Mouse (Mus musculus) hindbrain, postnatal 0 days (tissue): Measurements from ENCODE around the gene Gm43518. TPM values are rescaled to one million over a fixed set of nuclear protein-coding genes. Genes with fewer than 3 reads are reported as not detected.

Experiments used
- ATAC-seq: fragments of 200-750 bp; cut with Nextera tagmentation; 2 replicates; pipeline ENCODE4 v1.8.0; 2017; ENCODE audit warnings: mild to moderate bottlenecking, moderate TSS enrichment, moderate library complexity
- DNase-seq: peaks from one replicate; pipeline ENCODE4 v3.0.0-alpha.2; 2015; ENCODE audit warnings: low spot score
- H3K27ac ChIP-seq: fragments of 300-500 bp; sonication (generic); 2 replicates; pipeline ENCODE4 v1.5.1; 2014; ENCODE audit warnings: mild to moderate bottlenecking
- H3K27me3 ChIP-seq: fragments of 300-500 bp; sonication (generic); 2 replicates; pipeline ENCODE4 v1.6.1; 2014; ENCODE audit warnings: low read length, mixed read lengths; ENCODE audit not compliant: insufficient read depth
- H3K36me3 ChIP-seq: fragments of 300-500 bp; sonication (generic); 2 replicates; pipeline ENCODE4 v1.6.1; 2014; ENCODE audit warnings: low read length, mixed read lengths; ENCODE audit not compliant: insufficient read depth
- H3K4me1 ChIP-seq: fragments of 300-500 bp; sonication (generic); 2 replicates; pipeline ENCODE4 v1.6.1; 2014; ENCODE audit warnings: antibody characterized with exemption, low read length, mixed read lengths; ENCODE audit not compliant: insufficient read depth
- H3K4me2 ChIP-seq: fragments of 300-500 bp; sonication (generic); 2 replicates; pipeline ENCODE4 v1.6.1; 2014; ENCODE audit warnings: low read depth, mild to moderate bottlenecking, low read length, moderate library complexity, mixed read lengths
- H3K4me3 ChIP-seq: fragments of 300-500 bp; sonication (generic); 2 replicates; pipeline ENCODE4 v1.5.1; 2014; ENCODE audit warnings: low read length
- H3K9ac ChIP-seq: fragments of 300-500 bp; sonication (generic); replicated peaks from 2 replicates; pipeline ENCODE4 v1.6.1; 2014; ENCODE audit warnings: mild to moderate bottlenecking, low read length, moderate library complexity, mixed read lengths
- H3K9me3 ChIP-seq: fragments of 300-500 bp; sonication (generic); 2 replicates; pipeline ENCODE4 v1.6.1; 2016; ENCODE audit warnings: low read length, mixed read lengths
- CTCF ChIP-seq: IDR thresholded peaks from 2 replicates; pipeline ENCODE4 v1.5.1; 2016; ENCODE audit warnings: antibody characterized with exemption, control low read depth, low read depth
- WGBS: fragments of 180-500 bp; shearing (Covaris S2); extraction: QIAGEN DNeasy Blood & Tissue Kit; methylation state at CpG from one replicate; pipeline ENCODE4 v1.1.7; 2014; 5-methylcytosine and 5-hydroxymethylcytosine counted together
- polyA plus RNA-seq: library from polyadenylated mRNA; unstranded; fragments of >200 nt; fragmentation: Nextera tagmentation; extraction: Ambion mirVana; gene quantifications from 2 replicates; pipeline ENCODE4 v1.2.1, GENCODE M21; 2015
- total RNA-seq: library from RNA; depleted of rRNA; stranded (reverse); fragments of >200 nt; gene quantifications from 2 replicates; pipeline ENCODE4 v1.2.3, GENCODE M21; 2014

Gene Gm43518
- total and polyA plus RNA-seq, 2 experiments from 2014 or later: 0.37 to 2.2 TPM

DNA sequence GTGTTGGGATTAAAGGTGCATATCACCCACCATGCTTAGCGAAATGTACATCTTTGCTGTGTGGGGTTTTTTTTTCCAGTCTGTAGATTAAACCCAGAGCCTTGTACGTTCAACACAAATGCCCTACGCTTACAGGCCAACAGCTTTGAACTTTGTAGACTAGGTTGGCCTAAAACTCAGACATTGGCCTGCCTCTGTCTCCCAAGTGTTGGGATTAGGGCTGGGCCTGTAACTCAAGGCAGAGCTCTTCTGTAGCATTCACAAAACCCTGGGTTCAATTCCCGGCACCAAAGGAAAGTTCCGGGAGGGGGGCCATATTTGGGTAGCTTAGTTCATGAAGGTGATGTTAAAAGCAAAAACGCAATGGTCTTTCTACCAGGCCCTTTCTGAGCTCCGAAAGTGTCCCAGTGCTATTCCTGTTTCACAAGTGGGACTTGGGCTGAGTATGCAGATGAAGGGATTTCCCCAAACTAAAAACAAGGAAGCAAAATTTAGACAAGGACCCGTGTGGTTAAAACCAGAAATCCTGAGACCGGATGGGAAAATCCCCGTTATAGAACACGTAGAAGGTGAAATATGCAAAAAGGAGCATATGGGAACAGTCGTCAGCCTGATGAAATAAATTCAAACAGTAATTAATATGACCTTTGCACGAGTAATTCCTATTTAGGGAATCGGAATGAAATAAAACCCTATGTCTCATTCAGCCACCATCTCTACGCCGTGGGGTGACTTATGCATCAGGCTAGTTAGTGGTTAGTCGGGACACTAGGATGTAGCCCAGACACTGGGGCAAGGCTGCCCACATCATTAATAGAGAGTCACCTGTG is 20.9 kb upstream of the Gm43518 start:
- TF ChIP-seq CTCF: no peak
- WGBS: 67% methylated on average over 17 of the region's 17 CpGs
- H3K9ac ChIP-seq: 0 out of 2 replicates have a peak overlapping the region, but pooled peaks have one; percentile 85
- ATAC-seq (no peak), DNase-seq (no peak)
- H3K27me3 ChIP-seq: no peaks in the 10 kb centered on the region
- H3K4me1 ChIP-seq: peaks cover 3% of the 10 kb centered on the region; the same call in 1 of the 2 replicates
- H3K36me3 ChIP-seq: peaks cover 13% of the 10 kb centered on the region
- H3K4me2 ChIP-seq: peak overlapping the region; percentile 48
- peak overlapping the region; percentile 63 for H3K4me3 ChIP-seq
- no peak overlapping the region for H3K27ac ChIP-seq
- no peaks in the 10 kb centered on the region for H3K9me3 ChIP-seq

GRCm38 (mm10) chr5:123906976-123907630 is 20.1 kb upstream of the Gm43518 start, which contains the start of gene Denr:
Denr (plus strand) TSS chr5:123907175.
- WGBS: under 1% methylated on average over 57 of the region's 61 CpGs
- Histone ChIP-seq H3K4me1 (peaks cover 3% of the 10 kb centered on the region; the same call in 1 of the 2 replicates), H3K36me3 (peaks cover 13% of the 10 kb centered on the region), H3K4me3 (peak within 1 kb of the TSS; percentile 63), H3K4me2 (peak within 1 kb of the TSS; percentile 98), H3K9me3 (no peaks in the 10 kb centered on the region), H3K27ac (peak within 1 kb of the TSS; percentile 85), H3K9ac (peak within 1 kb of the TSS; percentile 85), H3K27me3 (no peaks in the 10 kb centered on the region)
- DNase-seq (peak; percentile 100), ATAC-seq (peak; percentile 97)
- peak; percentile 99 for TF ChIP-seq CTCF

DNA sequence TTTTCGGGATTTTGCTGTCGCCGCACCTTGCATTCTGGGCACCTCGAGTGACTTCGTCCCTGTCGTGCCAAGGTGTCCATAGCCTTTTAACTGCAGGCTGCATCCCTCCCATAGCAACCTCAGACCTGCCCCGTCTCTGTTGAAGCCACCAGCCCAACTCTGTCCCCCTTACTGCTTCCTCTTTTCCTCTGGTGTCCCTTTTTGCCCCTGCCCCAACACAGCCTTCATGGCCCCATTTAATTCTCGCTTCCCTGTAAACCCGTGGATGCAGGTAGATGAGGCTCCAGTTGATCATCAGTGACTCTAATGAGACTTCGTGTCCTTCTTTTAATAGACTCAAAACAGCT is 19.6 kb upstream of the Gm43518 start:
- Histone ChIP-seq H3K27me3 (no peaks in the 10 kb centered on the region), H3K4me2 (peak overlapping the region; percentile 98), H3K9ac (peak overlapping the region; percentile 85), H3K9me3 (no peaks in the 10 kb centered on the region), H3K4me1 (peaks cover 3% of the 10 kb centered on the region; the same call in 1 of the 2 replicates), H3K4me3 (peak overlapping the region; percentile 63), H3K36me3 (peaks cover 13% of the 10 kb centered on the region), H3K27ac (peak overlapping the region; percentile 85)
- ATAC-seq (no peak), DNase-seq (no peak)
- no peak for TF ChIP-seq CTCF
- WGBS: 4% methylated on average over 10 of the region's 10 CpGs

DNA sequence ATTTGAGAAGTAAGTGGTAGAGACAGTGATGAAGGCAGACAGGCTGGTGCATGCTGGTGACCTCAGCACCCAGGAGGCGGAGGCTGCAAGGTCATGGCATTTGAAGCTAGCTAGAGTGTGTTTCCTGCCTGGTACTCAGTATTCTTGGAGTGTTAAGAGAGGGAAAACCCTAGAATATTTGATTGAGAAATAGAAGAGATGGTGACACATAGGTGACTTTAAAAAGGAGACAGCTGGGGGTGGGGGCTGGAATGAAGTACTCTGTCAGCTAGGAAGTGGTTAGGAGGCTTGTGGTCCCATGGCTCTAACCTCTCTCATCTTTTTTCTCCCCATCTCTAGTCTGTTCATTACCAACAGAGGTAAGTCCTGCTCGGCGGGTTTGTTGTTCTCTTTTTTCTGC is 12.4 kb upstream of the Gm43518 start:
- 93% methylated on average over 3 of the region's 3 CpGs for WGBS
- no peaks in the 10 kb centered on the region for H3K4me1 ChIP-seq
- ATAC-seq (no peak), DNase-seq (no peak)
- no peak overlapping the region for H3K27ac ChIP-seq
- H3K4me2 ChIP-seq: no peak overlapping the region
- H3K4me3 ChIP-seq: no peak overlapping the region
- no peaks in the 10 kb centered on the region for H3K27me3 ChIP-seq
- no peak for TF ChIP-seq CTCF
- H3K36me3 ChIP-seq: peaks cover 36% of the 10 kb centered on the region
- H3K9me3 ChIP-seq: no peaks in the 10 kb centered on the region
- no peak overlapping the region for H3K9ac ChIP-seq

DNA sequence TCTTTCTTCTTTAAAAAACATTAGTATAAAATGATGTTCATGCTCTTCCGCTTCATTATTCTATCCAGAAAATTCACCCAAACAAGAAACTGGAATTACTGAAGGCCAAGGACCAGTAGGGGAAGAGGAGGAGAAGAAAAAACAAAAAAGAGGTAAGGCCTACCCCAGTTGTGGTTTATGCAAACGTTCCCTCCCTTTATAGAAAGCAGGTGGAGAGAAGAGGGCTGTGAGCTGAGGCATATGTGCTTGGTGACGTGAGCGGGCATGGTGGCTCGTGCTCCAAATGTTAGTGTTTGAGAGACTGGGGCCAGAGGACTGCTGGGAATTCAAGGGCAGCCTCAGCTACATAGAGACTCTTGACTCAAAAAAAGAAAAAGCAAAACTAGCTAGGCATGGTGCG is 5.1 kb upstream of the Gm43518 start:
- Histone ChIP-seq H3K4me1 (no peaks in the 10 kb centered on the region), H3K9ac (no peak overlapping the region), H3K4me3 (no peak overlapping the region), H3K27ac (no peak overlapping the region), H3K27me3 (no peaks in the 10 kb centered on the region), H3K4me2 (no peak overlapping the region), H3K9me3 (no peaks in the 10 kb centered on the region), H3K36me3 (peaks cover 49% of the 10 kb centered on the region)
- no peak for DNase-seq
- no peak for ATAC-seq
- WGBS: 94% methylated on average over 6 of the region's 6 CpGs
- no peak for TF ChIP-seq CTCF

GRCm38 (mm10) chr5:123930508-123930989 is 3.3 kb downstream of the Gm43518 start, which contains the start of gene Ccdc62:
Ccdc62 (plus strand) TSS chr5:123930679.
- no peaks in the 10 kb centered on the region for H3K4me1 ChIP-seq
- WGBS: under 1% methylated on average over 56 of the region's 56 CpGs
- H3K36me3 ChIP-seq: peaks cover 22% of the 10 kb centered on the region
- no peak for TF ChIP-seq CTCF
- H3K9me3 ChIP-seq: no peaks in the 10 kb centered on the region
- DNase-seq (peak; percentile 99), ATAC-seq (peak; percentile 99)
- H3K27me3 ChIP-seq: no peaks in the 10 kb centered on the region
- H3K4me3 ChIP-seq: peak within 1 kb of the TSS; percentile 73
- H3K9ac ChIP-seq: peak within 1 kb of the TSS; percentile 82
- peak within 1 kb of the TSS; percentile 88 for H3K27ac ChIP-seq
- peak within 1 kb of the TSS; percentile 75 for H3K4me2 ChIP-seq
